Mouse (Mus musculus) heart, postnatal 10 days (tissue): ENCODE measurements around the gene Cxcl13. TPM values are rescaled to one million over a fixed set of nuclear protein-coding genes. Genes with fewer than 3 reads are reported as not detected.
A peak's percentile ranks its signal among the peaks of the same experiment; 100 is the strongest.
"Not testable (repeated sequence)": the region's sequence is repeated elsewhere in the genome, so short reads cannot be mapped to it uniquely, and the experiment has no call there.

Experiments used
- DNase-seq, 2 experiments: peaks; one replicate each; pipeline ENCODE4 v3.0.0; 2021
- intact Hi-C: fragments of 180-260 bp; cut with DNase I; formaldehyde crosslinking; loops from one replicate; pipeline ENCODE4 v1.15.1; 2025
- total RNA-seq, 2 experiments: library from RNA; stranded (reverse); gene quantifications; 2 replicates each; pipeline ENCODE4 v1.2.3; 2021

Gene Cxcl13
- 1 to 10 TPM in 1 of 2 experiments, not detected in 1; 6.0 TPM for total RNA-seq

- intact Hi-C loops: no loop called here
- DNase-seq: no peak
These were observed at the start of gene Cxcl13 for GRCm38 (mm10) chr5:95956651-95957050. Cxcl13 (plus strand) TSS chr5:95956951.

DNA sequence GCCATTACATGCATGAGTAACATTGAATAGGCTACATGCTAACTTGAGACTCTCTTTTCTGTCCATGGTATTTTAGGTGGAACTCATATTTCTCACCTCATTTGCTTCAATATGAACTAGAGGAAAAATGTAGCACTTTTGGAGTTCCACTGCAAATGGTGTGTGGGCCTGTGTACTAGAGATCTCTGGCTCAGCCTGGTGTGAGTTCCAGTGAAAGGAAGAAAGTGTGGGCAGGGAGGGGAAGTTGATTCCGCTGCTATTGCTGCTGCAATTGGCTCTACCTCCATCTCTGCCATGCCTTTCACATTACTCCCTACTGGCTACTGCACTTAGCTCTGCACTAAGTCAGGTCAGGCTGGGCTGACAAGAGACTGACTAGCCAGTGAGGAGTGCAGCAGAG, 45.7 kb upstream of the Cxcl13 start:
- DNase-seq: no peak
- intact Hi-C loops: no loop called here

DNA sequence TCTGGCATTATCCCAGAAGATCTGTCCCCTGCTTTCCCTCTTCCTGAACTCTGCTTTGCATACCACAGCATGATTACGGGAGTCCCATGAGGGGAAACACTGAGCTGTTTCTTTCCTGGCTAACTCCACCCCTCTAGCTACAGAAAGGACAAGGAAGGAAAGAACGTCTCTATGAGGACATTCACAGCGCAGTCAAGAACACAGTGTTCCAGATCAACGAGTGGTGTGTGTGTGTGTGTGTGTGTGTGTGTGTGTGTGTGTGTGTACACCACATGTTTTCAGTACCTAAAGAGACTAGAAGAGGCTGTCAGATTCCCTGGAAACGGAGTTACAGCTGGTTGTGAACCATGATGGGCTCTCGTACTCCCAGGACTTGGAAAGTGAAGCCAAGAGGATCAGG, 38.3 kb upstream of the Cxcl13 start:
- intact Hi-C loops: no loop called here
- DNase-seq: no peak

- intact Hi-C loops: no loop called here
- DNase-seq: no peak
These were observed 32.7 kb upstream of the Cxcl13 start for GRCm38 (mm10) chr5:95924023-95924422.

GRCm38 (mm10) chr5:95925204-95925930, 31.4 kb upstream of the Cxcl13 start:
- intact Hi-C loops: no loop called here
- DNase-seq: no peak

- DNase-seq: no peak
These were observed 30.9 kb upstream of the Cxcl13 start for GRCm38 (mm10) chr5:95925931-95926263.

GRCm38 (mm10) chr5:95935035-95935434, 21.7 kb upstream of the Cxcl13 start:
- intact Hi-C loops: no loop called here
- no peak for DNase-seq

More at GRCm38 (mm10) chr5:95925931-95926263, 30.9 kb upstream of the Cxcl13 start:
- intact Hi-C loops: no loop called here

- DNase-seq: no peak
- intact Hi-C loops: no loop called here
These were observed 20.7 kb upstream of the Cxcl13 start for GRCm38 (mm10) chr5:95936068-95936467.

DNA sequence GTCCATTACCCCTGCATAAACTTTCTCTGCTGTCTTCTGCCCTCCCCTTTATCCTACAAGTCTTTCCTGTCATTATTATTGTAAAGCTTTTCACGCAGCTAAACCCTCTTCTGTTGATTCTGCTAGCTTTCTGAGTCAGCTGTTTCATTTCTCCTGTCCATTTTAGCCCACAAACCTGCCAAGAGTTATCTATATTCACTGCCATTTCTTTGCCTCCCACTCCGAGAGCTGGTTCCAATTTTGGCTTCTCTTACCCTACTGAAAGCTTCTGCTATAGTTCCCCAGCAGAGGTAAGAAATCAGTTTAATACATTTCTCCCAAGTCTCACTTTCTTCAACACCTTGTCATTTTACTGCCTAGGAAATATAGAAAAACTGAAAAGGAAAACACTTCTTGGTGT, 19.6 kb upstream of the Cxcl13 start:
- intact Hi-C loops: no loop called here
- no peak for DNase-seq

DNA sequence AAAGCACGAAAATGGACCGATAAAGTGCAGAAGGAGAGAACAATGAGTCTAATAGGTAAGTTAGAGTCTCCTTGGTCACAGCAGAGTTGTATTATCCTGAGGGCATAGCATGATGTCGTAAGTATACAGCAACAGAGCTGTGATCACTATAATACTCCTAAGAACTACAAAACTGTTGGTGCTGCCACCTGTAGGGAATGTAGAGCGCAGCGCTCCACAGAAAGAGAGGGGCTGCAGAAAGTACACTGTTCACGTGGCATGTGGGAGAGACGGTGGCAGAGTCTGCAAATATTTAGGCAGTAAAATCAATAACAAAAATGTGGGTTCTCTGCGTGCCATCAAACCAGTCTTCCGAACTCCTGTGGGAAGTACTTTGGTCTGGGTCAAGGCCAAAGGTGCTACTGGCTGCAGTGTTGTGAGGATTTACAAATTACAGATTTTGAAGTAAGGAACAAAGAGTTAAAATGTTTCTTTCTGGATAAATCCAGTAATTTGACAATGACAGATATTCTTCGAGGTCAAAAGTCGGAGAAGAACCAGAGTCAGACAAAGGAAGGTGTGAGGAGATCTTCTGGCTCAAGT, 18.6 kb upstream of the Cxcl13 start:
- intact Hi-C loops: no loop called here
- no peak for DNase-seq

DNA sequence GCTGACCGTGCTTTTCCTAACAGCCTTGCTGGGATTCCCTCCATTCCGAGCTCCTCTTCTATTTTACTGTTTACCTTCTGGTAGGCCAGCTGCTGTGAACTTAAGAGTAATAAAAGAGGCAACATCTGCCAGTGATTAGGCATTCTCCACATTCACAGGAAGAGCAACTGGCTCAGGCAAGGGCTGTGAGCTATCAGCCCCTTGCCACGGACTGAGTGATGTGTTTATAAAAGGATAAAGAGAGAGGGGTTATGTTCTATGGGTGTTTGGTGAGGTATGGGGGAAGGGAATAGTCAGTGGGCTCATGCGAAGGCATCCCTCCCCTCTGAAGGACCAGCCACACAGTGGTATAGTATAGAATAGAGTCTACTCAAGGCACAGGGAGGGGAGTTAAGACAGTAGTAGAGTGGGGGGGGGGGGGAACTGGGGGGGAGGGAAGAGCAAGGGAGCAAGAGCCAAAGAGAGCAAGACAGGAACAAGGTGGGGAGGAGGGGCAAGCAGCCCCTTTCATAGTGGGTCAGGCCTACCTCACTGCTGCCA, 16.0 kb upstream of the Cxcl13 start:
- intact Hi-C loops: no loop called here
- no peak for DNase-seq

GRCm38 (mm10) chr5:95941562-95941961, 15.2 kb upstream of the Cxcl13 start:
- intact Hi-C loops: no loop called here
- no peak for DNase-seq

- DNase-seq: no peak
- intact Hi-C loops: no loop called here
These were observed 11.6 kb upstream of the Cxcl13 start for GRCm38 (mm10) chr5:95945120-95945519.

- no peak for DNase-seq
- intact Hi-C loops: no loop called here
These were observed 10.4 kb upstream of the Cxcl13 start for GRCm38 (mm10) chr5:95946344-95946743.

GRCm38 (mm10) chr5:95948641-95949040, 8.1 kb upstream of the Cxcl13 start:
- intact Hi-C loops: no loop called here
- no peak for DNase-seq

DNA sequence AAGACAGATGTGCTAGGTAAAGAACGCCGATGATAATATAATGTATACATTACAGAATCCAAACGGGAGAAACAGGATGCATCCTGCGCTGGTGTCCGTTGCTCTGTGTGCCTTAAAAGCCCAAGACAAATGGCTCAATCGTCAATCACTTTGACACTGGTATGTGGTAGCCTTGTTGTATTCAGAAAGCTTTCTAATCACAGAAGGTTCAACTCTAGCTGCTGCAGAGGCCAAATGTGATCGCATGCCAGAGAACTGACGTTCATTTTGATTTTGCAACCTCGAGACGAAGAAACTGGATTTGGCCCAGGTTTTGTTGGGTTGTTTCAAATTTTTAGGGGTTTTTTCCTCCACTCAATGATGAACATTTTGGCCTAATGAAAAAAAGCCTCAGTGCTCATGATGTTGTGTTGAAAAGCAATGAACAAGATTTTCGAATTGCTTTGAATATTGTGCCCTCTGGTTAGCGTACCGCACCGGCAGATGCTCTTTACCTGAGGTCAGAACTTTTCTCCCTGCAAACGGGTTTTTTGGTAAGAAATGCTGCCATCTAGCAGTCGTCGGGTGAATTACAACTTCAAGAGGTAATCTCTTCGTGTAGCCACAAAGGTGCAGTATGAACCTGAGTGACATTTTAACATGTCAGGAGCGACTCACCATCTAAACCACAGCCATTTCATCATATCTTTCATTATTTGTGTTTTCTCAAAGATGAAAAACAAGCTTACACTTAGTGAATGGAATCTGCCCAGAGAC, 6.6 kb upstream of the Cxcl13 start:
- intact Hi-C loops: loop anchor here (1.0 kb wide), 1 partner anchor 69 kb away; no protein-coding TSS in a partner anchor
- DNase-seq: peak; percentile 56 to 70

DNA sequence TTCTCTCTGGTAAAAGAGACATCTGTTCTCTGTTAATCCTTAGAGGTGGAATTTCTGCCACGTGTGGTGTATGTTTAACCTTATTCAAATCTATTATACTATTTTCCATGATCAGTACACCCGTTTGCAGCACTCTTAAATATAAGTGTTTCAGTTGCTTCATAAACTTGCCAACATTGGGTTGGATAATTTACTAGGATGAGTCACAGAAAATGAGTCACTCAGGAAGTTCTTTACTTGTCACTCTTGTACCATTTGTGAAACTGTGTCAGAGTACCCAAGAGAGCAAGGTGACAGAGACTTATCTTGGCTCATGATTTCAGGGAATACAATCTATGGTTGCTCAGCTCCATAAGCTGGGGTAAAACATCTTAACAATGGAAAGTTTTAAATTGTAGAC, 8.2 kb downstream of the Cxcl13 start:
- intact Hi-C loops: no loop called here

GRCm38 (mm10) chr5:95966621-95967020, 9.9 kb downstream of the Cxcl13 start:
- intact Hi-C loops: no loop called here
- DNase-seq: no peak

More for the DNA sequence above, 8.2 kb downstream of the Cxcl13 start:
- DNase-seq: no peak

- intact Hi-C loops: no loop called here
- DNase-seq: peak; percentile 47 to 70
These were observed 14.1 kb downstream of the Cxcl13 start for GRCm38 (mm10) chr5:95970845-95971244.

DNA sequence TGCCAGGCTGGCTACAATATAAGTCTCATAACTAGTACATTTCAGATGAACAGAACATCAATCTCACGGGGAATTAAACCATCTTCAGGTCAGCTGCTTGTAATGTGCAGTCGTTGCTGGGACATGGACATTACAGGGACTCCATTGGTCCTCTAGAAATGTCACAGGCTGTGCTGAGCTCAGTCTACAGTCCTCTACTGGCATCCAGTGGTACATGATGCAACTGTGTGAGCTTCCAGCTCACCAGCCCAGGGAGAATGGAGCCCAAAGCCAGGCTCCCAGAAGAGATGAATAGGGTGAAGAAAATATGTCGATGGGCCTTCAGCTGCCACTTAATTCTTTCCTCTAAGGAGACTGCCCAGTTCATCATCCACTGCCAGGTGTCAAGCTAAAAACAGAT, 15.5 kb downstream of the Cxcl13 start:
- no peak for DNase-seq
- intact Hi-C loops: no loop called here

DNA sequence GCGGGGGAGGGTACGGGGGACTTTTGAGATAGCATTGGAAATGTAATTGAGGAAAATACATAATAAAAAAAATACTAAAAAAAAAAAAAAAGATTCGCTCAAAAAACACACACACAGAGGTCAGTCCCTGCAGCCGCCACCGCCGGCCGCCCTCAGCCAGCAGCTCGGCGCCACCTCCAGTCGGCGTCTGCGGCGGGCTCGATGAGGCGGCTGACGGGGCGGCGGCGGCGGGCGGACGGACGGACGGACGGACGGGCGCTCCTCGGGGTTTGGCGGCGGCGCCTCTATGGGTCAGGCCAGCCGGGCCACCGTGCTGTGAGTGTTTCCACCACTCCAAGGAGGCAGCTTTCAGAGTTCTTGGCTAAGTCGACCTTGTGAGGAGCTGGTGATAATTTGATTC, 17.1 kb downstream of the Cxcl13 start:
- DNase-seq, intact Hi-C loops: not testable (repeated sequence)

DNA sequence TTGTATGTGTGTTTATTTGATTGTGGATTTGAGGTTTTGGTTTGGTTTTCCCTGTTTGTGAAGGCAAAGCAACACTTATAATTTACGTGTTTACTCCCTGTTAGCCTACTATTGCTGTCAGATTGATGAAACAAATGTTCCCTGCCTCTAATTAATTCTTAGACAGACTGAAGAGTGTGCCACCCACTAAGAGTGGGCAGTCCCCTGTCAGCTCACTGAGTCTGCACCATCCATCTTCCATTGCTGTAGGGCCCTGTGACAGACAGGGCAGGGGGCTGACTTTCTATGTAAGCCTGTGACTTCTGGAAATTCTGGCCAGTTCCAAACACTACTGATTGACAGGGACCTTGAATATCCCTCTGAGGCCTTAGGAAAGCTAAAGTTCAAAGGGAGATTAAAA, 19.5 kb downstream of the Cxcl13 start:
- intact Hi-C loops: no loop called here
- DNase-seq: no peak
